11 mouse cellular contexts compared by ENCODE assay signal in the genomic region with DNA sequence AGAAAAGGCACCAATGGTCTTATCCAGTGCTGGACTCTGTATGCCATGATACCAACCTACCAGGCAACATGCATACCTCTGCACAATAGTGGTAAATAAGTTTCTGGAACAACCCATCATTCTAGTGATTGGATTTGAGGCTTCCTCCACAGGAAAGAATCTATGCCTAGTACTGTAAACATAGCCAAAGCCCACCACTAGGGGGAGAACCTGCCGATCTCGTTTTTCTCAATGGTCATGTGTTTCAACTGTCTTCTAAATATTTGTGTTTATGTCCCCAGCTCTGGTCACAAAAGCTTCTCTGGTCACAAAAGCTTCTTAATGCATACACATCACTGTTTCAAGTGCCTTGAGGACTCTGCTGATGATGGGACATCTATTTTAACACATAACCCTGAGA. TPM values are rescaled to one million over a fixed set of nuclear protein-coding genes. Genes with fewer than 3 reads are reported as not detected.
DNase-seq lines count a peak whose midpoint lies in the region; ATAC-seq and TF ChIP-seq lines count a peak whose summit lies in the region.
"Had no signal": no experiment of that assay in that cellular context is flagged by ENCODE, and none has a peak within 500 bp of the region (broad histone marks: within the 10 kb centered on the region; RNA-seq: fewer than 3 reads in every experiment).

No protein-coding gene starts in this region.

- H3K27ac ChIP-seq in gastrocnemius, adult 2 months, result no peak overlapping the region
- H3K27ac ChIP-seq in left cerebral cortex, adult 2 months, result no peak overlapping the region
- no peak overlapping the region for H3K27ac ChIP-seq in CH12.LX (ENCODE audit: insufficient read depth, low read depth)
- H3K27ac ChIP-seq: heart, embryonic 15.5 days; macrophage had no signal

- no peak overlapping the region for H3K9ac ChIP-seq in CH12.LX (ENCODE audit: insufficient read depth, low read depth)
- H3K9ac ChIP-seq: heart, embryonic 15.5 days had no signal

- no peaks in the 10 kb centered on the region for H3K79me2 ChIP-seq in CH12.LX (replicated peaks; ENCODE audit: control insufficient read depth, extremely low read depth, insufficient read depth, poor library complexity, severe bottlenecking)

- no peak overlapping the region for H3K4me3 ChIP-seq in gastrocnemius, adult 2 months
- no peak overlapping the region for H3K4me3 ChIP-seq in left cerebral cortex, adult 2 months
- no peak overlapping the region for H3K4me3 ChIP-seq in CH12.LX (replicated peaks in 1 of 3; ENCODE audit: low read depth in 2 of 3, low read length in 2 of 3, poor library complexity in 1 of 3)
- H3K4me3 ChIP-seq: heart, embryonic 15.5 days had no signal

- TF ChIP-seq RAD21 in CH12.LX (IDR thresholded peaks at IDR 0.05; ENCODE audit: low read depth, low read length), result peak; percentile 27

- in situ Hi-C loops in CH12.LX (cut with MboI; ENCODE audit: low pct_ligation_motif_present, low pct_unique_long_range_greater_than_20kb, low sequenced_read_pairs), result no loop called here

- TF ChIP-seq POLR2A in CH12.LX (IDR thresholded peaks at IDR 0.05; ENCODE audit: low read depth, low read length), result no peak
- no peak for TF ChIP-seq POLR2A in brain, embryonic 14.5 days (IDR thresholded peaks at IDR 0.05; ENCODE audit: borderline replicate concordance, extremely low read depth, insufficient read depth, insufficient read length, poor library complexity, severe bottlenecking)

- no peak overlapping the region for H3K4me2 ChIP-seq in CH12.LX (ENCODE audit: insufficient read depth, low read depth, poor library complexity, severe bottlenecking)
- H3K4me2 ChIP-seq: heart, embryonic 15.5 days had no signal

- DNase-seq in gastrocnemius, adult 2 months, result peak; percentile 18
- DNase-seq in gastrocnemius, postnatal 10 days, result no peak
- DNase-seq in left cerebral cortex, adult 2 months (ENCODE audit: extremely low spot score in 1 of 2, low spot score in 2 of 2), result no peak
- no peak for DNase-seq in left cerebral cortex, adult 8-10 months (ENCODE audit: low spot score in 2 of 2)
- DNase-seq in CH12.LX (ENCODE audit: extremely low read depth), result peak; percentile 45
- DNase-seq in brain, embryonic 14.5 days (ENCODE audit: low read depth), result no peak
- DNase-seq in layer of hippocampus, adult 9-10 months (ENCODE audit: low spot score), result no peak
- DNase-seq: left cerebral cortex, postnatal 4 days had no signal

- no peaks in the 10 kb centered on the region for H3K4me1 ChIP-seq in CH12.LX (ENCODE audit: control insufficient read depth in 1 of 2, insufficient read depth in 2 of 2)
- H3K4me1 ChIP-seq: heart, embryonic 15.5 days had no signal

- no peak for ATAC-seq in megakaryocyte progenitor cell, adult 5-6 weeks (replicated peaks; ENCODE audit: poor library complexity)

- dilution Hi-C loops in CH12.LX (cut with MboI; ENCODE audit: extremely low pct_ligation_motif_present, extremely low pct_unique_long_range_greater_than_20kb, low sequenced_read_pairs), result no loop called here

- TF ChIP-seq EP300 in CH12.LX (IDR thresholded peaks at IDR 0.05; ENCODE audit: low read length), result no peak

- no peaks in the 10 kb centered on the region for H3K9me3 ChIP-seq in CH12.LX (replicated peaks; ENCODE audit: low read length)
- H3K9me3 ChIP-seq: heart, embryonic 15.5 days had no signal

- peak; percentile 45 for TF ChIP-seq CTCF in gastrocnemius, adult 2 months (IDR thresholded peaks at IDR 0.05)
- peak; percentile 19 for TF ChIP-seq CTCF in left cerebral cortex, adult 2 months (IDR thresholded peaks at IDR 0.05)
- peak; percentile 56 to 67 for TF ChIP-seq CTCF in CH12.LX (conservative IDR thresholded peaks at IDR 0.05 in 1 of 2, IDR thresholded peaks at IDR 0.05 in 1 of 2; ENCODE audit: low read depth in 2 of 2, low read length in 2 of 2)
- peak; percentile 18; the same call in 1 of the 2 replicates for TF ChIP-seq CTCF in brain, embryonic 14.5 days (IDR thresholded peaks at IDR 0.05; ENCODE audit: borderline replicate concordance, extremely low read depth, insufficient read depth, insufficient read length)

- no peaks in the 10 kb centered on the region for H3K27me3 ChIP-seq in CH12.LX (replicated peaks)
- H3K27me3 ChIP-seq: heart, embryonic 15.5 days had no signal

- no peaks in the 10 kb centered on the region for H3K36me3 ChIP-seq in CH12.LX (replicated peaks in 1 of 2; ENCODE audit: control insufficient read depth in 1 of 2, insufficient read depth in 1 of 2, low read length in 1 of 2)
- H3K36me3 ChIP-seq: heart, embryonic 15.5 days had no signal

- intact Hi-C loops in gastrocnemius, adult 2 months (cut with DNase I), result no loop called here
- intact Hi-C loops in left cerebral cortex, adult 2 months (cut with DNase I), result no loop called here

TF ChIP-seq in CH12.LX, 34 proteins besides CTCF, POLR2A, EP300 and RAD21:
- TF ChIP-seq MAZ (IDR thresholded peaks at IDR 0.05; ENCODE audit: low read depth, low read length), result no peak
- TF ChIP-seq SMC3 (IDR thresholded peaks at IDR 0.05; ENCODE audit: low read depth, low read length), result peak; percentile 58
TF ChIP-seq in CH12.LX: peak in this region for 1.

RNA-seq across cellular contexts. Expression of a gene that starts 43.4 kb away (rescaled TPM):
- total RNA-seq in gastrocnemius, adult 2 months (2021), result 1 to 10 TPM; 5.3 to 6.4 TPM
- 10 to 100 TPM; 17.8 to 23.4 TPM for total RNA-seq in gastrocnemius, postnatal 10 days (2021)
- total RNA-seq in left cerebral cortex, adult 2 months (2021), result 10 to 100 TPM; 19.5 to 21.9 TPM
- 10 to 100 TPM; 12.7 to 15.4 (median 13.9) TPM for total RNA-seq in left cerebral cortex, adult 8-10 months (2022)
- 0.08 and 0.17 TPM in 2 replicates for total RNA-seq in CH12.LX (2012; rRNA removed)
- 1.5 TPM in 2 replicates for total RNA-seq in CH12.LX (2014; rRNA removed)
- 0.80 and 1.1 TPM in 2 replicates for polyA plus RNA-seq in CH12.LX (2012; ENCODE audit: insufficient read length, low read depth)
- polyA plus RNA-seq in brain, embryonic 14.5 days (2012; rRNA removed), result 76.7 and 111 TPM in 2 replicates
- total RNA-seq in megakaryocyte progenitor cell, adult 5-6 weeks (2015), result 0.59 and 0.85 TPM in 2 replicates
- 2.0 and 2.2 TPM in 2 replicates for total RNA-seq in megakaryocyte progenitor cell, adult 5-6 weeks (2017)

Comparison
In these comparisons a context has a peak if more than half of its experiments do, and no peak if none do; other contexts are left out.
1. DNase-seq: peak in gastrocnemius, adult 2 months (single experiment) and CH12.LX (single experiment); none in gastrocnemius, postnatal 10 days (single experiment), left cerebral cortex, adult 2 months (0 of 2), left cerebral cortex, adult 8-10 months (0 of 2), brain, embryonic 14.5 days (single experiment) and layer of hippocampus, adult 9-10 months (single experiment).
2. Peak in every context shown above with its lines, with median percentiles within 50 percentile points of each other: CTCF ChIP-seq.